Mouse (Mus musculus) common myeloid progenitor, adult 5-6 weeks (primary cell): ENCODE data around the gene Phka1. TPM values are rescaled to one million over a fixed set of nuclear protein-coding genes. Genes with fewer than 3 reads are reported as not detected.
A peak's percentile ranks its signal among the peaks of the same experiment; 100 is the strongest.

Experiments
- ATAC-seq: replicated peaks from 2 replicates; pipeline ENCODE4 v1.8.0; 2016; ENCODE audit warnings: low read depth, mild to moderate bottlenecking, moderate TSS enrichment, inconsistent platforms; ENCODE audit not compliant: poor library complexity, severe bottlenecking
- total RNA-seq: library from RNA; stranded (forward); fragments of 200-1000, 187-1606 nt; gene quantifications from 2 replicates; pipeline ENCODE4 v1.2.3, GENCODE M21; 2017

The Phka1 gene
- total RNA-seq, 1 experiment from 2014 or later, result 3.1 TPM

DNA sequence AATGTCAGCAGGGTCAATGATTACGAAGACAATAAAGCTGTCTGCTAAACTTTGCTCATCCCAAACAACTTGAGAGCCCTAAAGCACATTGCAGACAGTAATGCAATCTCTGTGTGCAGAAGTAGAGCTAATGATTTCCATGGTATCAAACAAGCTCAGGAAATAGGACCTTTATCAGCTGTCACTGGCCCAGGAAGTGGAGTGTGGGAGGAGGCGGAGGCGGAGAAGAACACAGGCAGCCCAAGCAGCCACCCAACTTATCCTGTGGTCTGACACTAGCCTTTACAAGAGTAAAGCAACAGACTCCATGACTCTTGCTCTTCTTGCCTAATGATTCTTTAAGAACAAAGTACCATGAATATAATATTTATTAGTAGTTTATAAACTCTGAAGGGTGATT lies 165.6 kb downstream of the Phka1 start:
- peak; percentile 73 for ATAC-seq

GRCm38 (mm10) chrX:102476784-102477183 lies 167.3 kb downstream of the Phka1 start:
- ATAC-seq, result peak; percentile 56; the same call in 1 of the 2 replicates

GRCm38 (mm10) chrX:102475555-102475954 lies 168.5 kb downstream of the Phka1 start:
- ATAC-seq, result no peak

Other genes starting within 250 kb of the Phka1 start
- 10.2 and 14.5 TPM in 2 replicates for gene Hdac8, start 138.9 kb downstream of the Phka1 start, total RNA-seq
- not detected in 2 replicates for gene Gm3880, start 42.7 kb upstream of the Phka1 start, total RNA-seq
- not detected in 2 replicates for gene Gm9112, start 63.4 kb upstream of the Phka1 start, total RNA-seq
- not detected in 2 replicates for gene Dmrtc1b, start 63.6 kb upstream of the Phka1 start, total RNA-seq
- not detected in 2 replicates for gene Dmrtc1c1, start 158.7 kb upstream of the Phka1 start, total RNA-seq
- not detected in 2 replicates for gene Dmrtc1c2, start 210.4 kb upstream of the Phka1 start, total RNA-seq
- not detected in 2 replicates for gene 1700031F05Rik, start 223.7 kb upstream of the Phka1 start, total RNA-seq